Mouse (Mus musculus) CD4-positive naive resting alpha-beta T cell, adult 76 days (primary cell): Measurements from ENCODE around the gene Fmo3. TPM values are rescaled to one million over a fixed set of nuclear protein-coding genes. Genes with fewer than 3 reads are reported as not detected.

Source experiments
- total RNA-seq: library from RNA; stranded (reverse); gene quantifications from one replicate; pipeline ENCODE4 v1.2.4, GENCODE M21; 2023

Fmo3 gene
- not detected for total RNA-seq

GRCm38 (mm10) chr1:162984428-162984827 lies at the start of gene Fmo3:
Gene Fmo3 (minus strand): TSS chr1:162984528.

GRCm38 (mm10) chr1:162937415-162937814 lies 46.9 kb downstream of the Fmo3 start, which contains the start of gene Fmo6:
Gene Fmo6 (minus strand): TSS chr1:162937515.

Other genes starting within 250 kb of the Fmo3 start
- gene Prrc2c, start 244.0 kb downstream of the Fmo3 start, total RNA-seq = 677 TPM
- not detected for gene Fmo4, start 170.6 kb downstream of the Fmo3 start, total RNA-seq
- not detected for gene Fmo1, start 117.9 kb downstream of the Fmo3 start, total RNA-seq
- not detected for gene Fmo2, start 85.8 kb downstream of the Fmo3 start, total RNA-seq
- not detected for gene Fmo6, start 47.0 kb downstream of the Fmo3 start, total RNA-seq
- not detected for gene Mroh9, start 101.1 kb upstream of the Fmo3 start, total RNA-seq